Mouse (Mus musculus) kidney, postnatal 10 days (tissue): ENCODE results near the gene Wdr82.
"Not testable (repeated sequence)": the region's sequence is repeated elsewhere in the genome, so short reads cannot be mapped to it uniquely, and the experiment has no call there.

Source experiments
- DNase-seq: peaks from one replicate; pipeline ENCODE4 v3.0.0; 2021; ENCODE audit warnings: mixed read lengths

Wdr82 gene

GRCm38 (mm10) chr9:106166709-106167108 is 4.0 kb upstream of the Wdr82 start:
- DNase-seq: no peak

- DNase-seq: no peak
Observed at GRCm38 (mm10) chr9:106167241-106167640, 3.5 kb upstream of the Wdr82 start.

- DNase-seq: no peak
Observed at GRCm38 (mm10) chr9:106167703-106168102, 3.0 kb upstream of the Wdr82 start.

GRCm38 (mm10) chr9:106169006-106169405 is 1.7 kb upstream of the Wdr82 start:
- DNase-seq: not testable (repeated sequence)

GRCm38 (mm10) chr9:106169917-106170316 is 811 bp upstream of the Wdr82 start:
- no peak for DNase-seq

- DNase-seq: peak; percentile 91
Observed at GRCm38 (mm10) chr9:106171346-106172158, 824 bp downstream of the Wdr82 start.

- DNase-seq: no peak
Observed at GRCm38 (mm10) chr9:106172527-106172926, 1.8 kb downstream of the Wdr82 start.

GRCm38 (mm10) chr9:106173363-106173762 is 2.6 kb downstream of the Wdr82 start:
- no peak for DNase-seq

GRCm38 (mm10) chr9:106175552-106176200 is 4.9 kb downstream of the Wdr82 start:
- DNase-seq: no peak

GRCm38 (mm10) chr9:106176769-106177168 is 6.0 kb downstream of the Wdr82 start:
- DNase-seq: no peak

GRCm38 (mm10) chr9:106177799-106178198 is 7.1 kb downstream of the Wdr82 start:
- DNase-seq: no peak

- no peak for DNase-seq
Observed at GRCm38 (mm10) chr9:106179454-106179853, 8.7 kb downstream of the Wdr82 start.

- no peak for DNase-seq
Observed at GRCm38 (mm10) chr9:106179964-106180363, 9.2 kb downstream of the Wdr82 start.

- DNase-seq: no peak
Observed at GRCm38 (mm10) chr9:106182146-106182545, 11.4 kb downstream of the Wdr82 start.

GRCm38 (mm10) chr9:106183996-106184395 is 13.3 kb downstream of the Wdr82 start:
- no peak for DNase-seq

- no peak for DNase-seq
Observed at GRCm38 (mm10) chr9:106191355-106191754, 20.6 kb downstream of the Wdr82 start.

GRCm38 (mm10) chr9:106192024-106192423 is 21.3 kb downstream of the Wdr82 start:
- DNase-seq: no peak

- DNase-seq: no peak
Observed at GRCm38 (mm10) chr9:106192998-106193397, 22.3 kb downstream of the Wdr82 start.

- no peak for DNase-seq
Observed at GRCm38 (mm10) chr9:106193930-106194807, 23.4 kb downstream of the Wdr82 start.

- no peak for DNase-seq
Observed at GRCm38 (mm10) chr9:106195693-106196092, 25.0 kb downstream of the Wdr82 start.

- no peak for DNase-seq
Observed at GRCm38 (mm10) chr9:106197081-106197713, 26.5 kb downstream of the Wdr82 start.

GRCm38 (mm10) chr9:106197732-106198131 is 27.0 kb downstream of the Wdr82 start:
- DNase-seq: no peak

GRCm38 (mm10) chr9:106198962-106199458 is 28.3 kb downstream of the Wdr82 start:
- DNase-seq: peak; percentile 91
